ENCODE assay signal across 18 mouse cellular contexts in the genomic region with DNA sequence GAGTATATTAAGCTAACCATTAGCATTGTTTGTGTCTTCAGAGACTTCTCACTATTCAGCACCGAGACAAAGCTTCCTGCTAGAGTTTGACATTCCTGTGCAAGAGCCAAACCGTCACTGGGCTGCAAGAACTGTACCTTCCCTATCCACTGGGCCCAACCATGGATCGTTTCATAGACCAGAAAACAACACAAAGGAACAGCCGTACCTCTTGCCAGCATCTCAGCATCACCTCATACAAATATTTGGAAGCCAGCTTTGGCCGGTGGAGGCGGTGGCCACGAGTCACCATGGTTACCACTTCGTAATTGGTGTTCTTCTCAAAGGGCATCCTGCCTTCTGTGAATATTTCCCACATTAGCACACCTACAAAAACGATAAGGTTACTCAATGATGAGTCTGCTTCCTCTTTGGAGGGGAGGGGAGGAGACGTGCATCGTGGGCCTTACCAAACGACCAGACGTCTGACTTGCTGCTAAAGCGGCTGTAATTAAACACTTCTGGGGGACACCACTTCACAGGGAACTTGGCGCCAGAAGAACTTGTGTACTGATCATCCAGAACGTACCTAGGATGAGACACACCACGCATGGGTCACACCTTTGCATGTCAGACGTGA. TPM values are rescaled to one million over a fixed set of nuclear protein-coding genes. Genes with fewer than 3 reads are reported as not detected.
DNase-seq lines count a peak whose midpoint lies in the region; ATAC-seq lines count a peak whose summit lies in the region.
"Had no signal": no experiment of that assay in that cellular context is flagged by ENCODE, and none has a peak within 500 bp of the region (broad histone marks: within the 10 kb centered on the region; RNA-seq: fewer than 3 reads in every experiment).

No protein-coding gene starts in this region.

- no peaks in the 10 kb centered on the region for H3K9me3 ChIP-seq in heart, embryonic 12.5 days (replicated peaks)
- H3K9me3 ChIP-seq in neural tube, embryonic 13.5 days: no peaks in the 10 kb centered on the region
- H3K9me3 ChIP-seq: lung, embryonic 15.5 days had no signal

- peaks cover 31% of the 10 kb centered on the region for H3K36me3 ChIP-seq in heart, embryonic 12.5 days
- no peaks in the 10 kb centered on the region for H3K36me3 ChIP-seq in neural tube, embryonic 13.5 days
- H3K36me3 ChIP-seq: lung, embryonic 15.5 days had no signal

- peak; percentile 78 for DNase-seq in heart, adult 11 months
- DNase-seq in neural tube, embryonic 10.5 days (ENCODE audit: extremely low spot score, low spot score): no peak
- peak; percentile 62 for DNase-seq in induced T-regulatory cell, adult 2 months (ENCODE audit: low read depth)
- DNase-seq in urinary bladder, postnatal 25 days (ENCODE audit: low spot score): no peak
- DNase-seq in left cerebral cortex, adult 18-20 months (ENCODE audit: low spot score in 2 of 2): no peak
- no peak for DNase-seq in lung, postnatal 14 days
- DNase-seq: adrenal gland, postnatal 25 days; cerebellum, adult 11-12 months; gastrocnemius, postnatal 14 days; kidney, postnatal 14 days; liver; thymus, postnatal 36 days had no signal

- H3K27ac ChIP-seq in heart, embryonic 12.5 days (ENCODE audit: poor library complexity, severe bottlenecking): no peak overlapping the region
- no peak overlapping the region for H3K27ac ChIP-seq in neural tube, embryonic 13.5 days (replicated peaks)
- H3K27ac ChIP-seq: left cerebral cortex, adult 2 months; lung, embryonic 15.5 days had no signal

- no peak overlapping the region for H3K4me2 ChIP-seq in heart, embryonic 12.5 days
- no peak overlapping the region for H3K4me2 ChIP-seq in neural tube, embryonic 13.5 days
- H3K4me2 ChIP-seq: lung, embryonic 15.5 days had no signal

- no peaks in the 10 kb centered on the region for H3K4me1 ChIP-seq in heart, embryonic 12.5 days (replicated peaks)
- H3K4me1 ChIP-seq in neural tube, embryonic 13.5 days (replicated peaks): no peaks in the 10 kb centered on the region
- H3K4me1 ChIP-seq: lung, embryonic 15.5 days had no signal

- H3K9ac ChIP-seq in heart, embryonic 12.5 days: no peak overlapping the region
- no peak overlapping the region for H3K9ac ChIP-seq in neural tube, embryonic 13.5 days
- H3K9ac ChIP-seq: lung, embryonic 15.5 days had no signal

- no peak for ATAC-seq in heart, embryonic 12.5 days (ENCODE audit: insufficient number of reproducible peaks, low FRiP score)
- peak; percentile 60 for ATAC-seq in neural tube, embryonic 13.5 days (ENCODE audit: low read depth)

- no peaks in the 10 kb centered on the region for H3K27me3 ChIP-seq in heart, embryonic 12.5 days (replicated peaks)
- H3K27me3 ChIP-seq in neural tube, embryonic 13.5 days: no peaks in the 10 kb centered on the region
- H3K27me3 ChIP-seq: CH12.LX; lung, embryonic 15.5 days had no signal

- H3K4me3 ChIP-seq in heart, embryonic 12.5 days: no peak overlapping the region
- H3K4me3 ChIP-seq in neural tube, embryonic 13.5 days: no peak overlapping the region
- H3K4me3 ChIP-seq: erythroblast, embryonic 14.5 days; left cerebral cortex, adult 2 months; lung, embryonic 15.5 days had no signal

- 81% methylated on average over 18 of the region's 18 CpGs for WGBS in heart, embryonic 12.5 days
- 72% methylated on average over 18 of the region's 18 CpGs for WGBS in neural tube, embryonic 13.5 days

RNA-seq across cellular contexts. Expression of gene Txk, which starts 4.7 kb away (rescaled TPM):
- not detected in 2 replicates for polyA plus RNA-seq in heart, embryonic 12.5 days (2016; fragmentation: Nextera tagmentation; extraction: Ambion mirVana)
- polyA plus RNA-seq in neural tube, embryonic 13.5 days (2015; fragmentation: Nextera tagmentation; extraction: Ambion mirVana): 0.08 and 0.11 TPM in 2 replicates
- under 1 TPM; 0.19 to 0.35 TPM for total RNA-seq in left cerebral cortex, adult 18-20 months (2021)
- total RNA-seq: adrenal gland, postnatal 25 days had no signal
- polyA plus RNA-seq: erythroblast, embryonic 14.5 days had no signal

Comparison
In these comparisons a context has a peak if more than half of its experiments do, and no peak if none do; other contexts are left out.
1. DNase-seq: peak in heart, adult 11 months (single experiment) and induced T-regulatory cell, adult 2 months (single experiment); none in neural tube, embryonic 10.5 days (single experiment), urinary bladder, postnatal 25 days (single experiment), left cerebral cortex, adult 18-20 months (0 of 2) and lung, postnatal 14 days (single experiment).